Mouse (Mus musculus) neural tube, embryonic 13.5 days (tissue): ENCODE results near the gene Gm21761. TPM values are rescaled to one million over a fixed set of nuclear protein-coding genes. Genes with fewer than 3 reads are reported as not detected.
"Not testable (repeated sequence)": the region's sequence is repeated elsewhere in the genome, so short reads cannot be mapped to it uniquely, and the experiment has no call there.

Experiments
- ATAC-seq: fragments of 200-750 bp; cut with Nextera tagmentation; 2 replicates; pipeline ENCODE4 v1.8.0; 2017; ENCODE audit warnings: low read depth, mild to moderate bottlenecking, moderate TSS enrichment, moderate library complexity
- H3K27ac ChIP-seq: fragments of 300-500 bp; sonication (generic); replicated peaks from 2 replicates; pipeline ENCODE4 v1.5.1; 2015; ENCODE audit warnings: moderate library complexity, mild to moderate bottlenecking, inconsistent platforms
- H3K27me3 ChIP-seq: fragments of 300-500 bp; sonication (generic); 2 replicates; pipeline ENCODE4 v1.6.1; 2015; ENCODE audit warnings: mild to moderate bottlenecking, inconsistent platforms
- H3K36me3 ChIP-seq: fragments of 300-500 bp; sonication (generic); 2 replicates; pipeline ENCODE4 v1.6.1; 2015; ENCODE audit warnings: mild to moderate bottlenecking, inconsistent platforms
- H3K4me1 ChIP-seq: fragments of 300-500 bp; sonication (generic); replicated peaks from 2 replicates; pipeline ENCODE4 v1.6.1; 2015; ENCODE audit warnings: inconsistent platforms
- H3K4me2 ChIP-seq: fragments of 300-500 bp; sonication (generic); 2 replicates; pipeline ENCODE4 v1.6.1; 2015; ENCODE audit warnings: inconsistent platforms, mild to moderate bottlenecking, moderate library complexity
- H3K4me3 ChIP-seq: fragments of 300-500 bp; sonication (generic); 2 replicates; pipeline ENCODE4 v1.5.1; 2015; ENCODE audit warnings: mild to moderate bottlenecking, inconsistent platforms
- H3K9ac ChIP-seq: fragments of 300-500 bp; sonication (generic); 2 replicates; pipeline ENCODE4 v1.6.1; 2015; ENCODE audit warnings: moderate library complexity, mild to moderate bottlenecking, inconsistent platforms
- H3K9me3 ChIP-seq: fragments of 300-500 bp; sonication (generic); 2 replicates; pipeline ENCODE4 v1.6.1; 2016; ENCODE audit warnings: inconsistent platforms
- WGBS: fragments of 180-500 bp; shearing (Covaris S2); methylation state at CpG from one replicate; pipeline ENCODE4 v1.1.7; 2015; 5-methylcytosine and 5-hydroxymethylcytosine counted together
- polyA plus RNA-seq: library from polyadenylated mRNA; unstranded; fragments of >200 nt; fragmentation: Nextera tagmentation; extraction: Ambion mirVana; gene quantifications from 2 replicates; pipeline ENCODE4 v1.2.1, GENCODE M21; 2015

Gm21761 gene
- polyA plus RNA-seq, 1 experiment from 2014 or later: not detected

DNA sequence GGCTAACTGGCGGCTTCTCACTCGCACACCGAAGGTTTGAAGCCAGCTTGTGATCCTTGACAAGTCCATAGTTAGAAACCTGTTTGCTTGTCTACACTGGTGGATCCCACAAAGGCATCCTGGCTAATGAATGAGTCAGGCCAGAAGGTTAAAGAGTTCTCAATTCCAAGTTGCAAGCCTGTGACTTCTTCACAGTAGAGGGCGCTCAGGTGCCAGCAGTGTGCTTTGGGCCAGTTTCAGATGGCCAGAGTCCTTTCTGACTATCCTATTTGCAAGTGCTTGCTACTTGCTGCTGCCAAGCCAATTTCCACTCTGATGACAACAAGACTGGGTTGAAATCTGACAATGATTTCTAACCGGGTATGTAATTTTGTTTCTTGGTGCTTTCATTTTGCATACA, 30.5 kb downstream of the Gm21761 start:
- H3K9me3 ChIP-seq, H3K4me1 ChIP-seq, H3K4me3 ChIP-seq, H3K36me3 ChIP-seq, ATAC-seq, H3K27ac ChIP-seq, H3K4me2 ChIP-seq, H3K9ac ChIP-seq, H3K27me3 ChIP-seq: not testable (repeated sequence)
- 52% methylated on average over 5 of the region's 5 CpGs for WGBS

DNA sequence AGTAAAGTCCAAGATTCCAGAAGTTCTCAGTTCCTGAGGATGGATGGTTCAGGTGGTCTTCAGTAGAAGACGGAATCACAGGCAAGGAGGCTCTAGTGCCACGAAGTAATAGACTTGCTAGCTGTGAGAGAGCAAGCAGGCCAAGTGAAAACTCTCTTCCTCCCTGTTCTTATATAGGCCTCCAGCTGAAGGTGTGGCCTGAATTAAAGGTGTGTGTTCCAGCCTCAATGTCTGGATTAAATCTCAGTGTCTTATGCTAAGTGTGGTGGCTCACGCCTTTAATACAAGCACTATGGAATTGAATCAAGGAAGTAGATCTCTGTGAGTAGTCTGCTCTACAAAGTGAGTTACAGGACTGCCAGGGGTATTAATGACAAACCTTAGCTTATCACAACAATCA, 34.4 kb downstream of the Gm21761 start, which contains the start of gene Tcstv1:
TSS of gene Tcstv1 (minus strand) at position 101 of the 400 bp plus-strand sequence.
- 86% methylated on average over 3 of the region's 3 CpGs for WGBS
- H3K9ac ChIP-seq, ATAC-seq, H3K4me3 ChIP-seq, H3K4me2 ChIP-seq, H3K27ac ChIP-seq, H3K4me1 ChIP-seq, H3K27me3 ChIP-seq, H3K9me3 ChIP-seq, H3K36me3 ChIP-seq: not testable (repeated sequence)

DNA sequence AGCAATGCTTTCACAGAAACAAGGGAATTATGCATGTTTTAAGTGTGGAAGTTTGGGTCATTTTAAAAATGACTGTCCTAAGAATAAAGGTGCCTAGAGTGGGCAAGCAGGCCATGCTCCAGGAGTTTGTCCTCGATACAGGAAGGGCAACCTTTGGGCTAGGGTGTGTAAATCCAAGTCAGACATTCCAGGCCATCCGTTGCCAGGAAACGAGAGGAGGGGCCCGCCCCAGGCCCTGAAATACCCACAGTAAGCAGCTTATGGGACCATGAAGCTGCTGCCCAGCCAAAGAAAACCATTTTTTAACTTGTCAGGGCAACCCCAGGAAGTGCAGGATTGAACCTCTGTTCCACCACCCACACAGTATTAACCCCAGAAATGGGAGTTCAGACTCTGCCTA, 42.2 kb downstream of the Gm21761 start:
- WGBS: 29% methylated on average over 4 of the region's 4 CpGs
- ATAC-seq: not testable (repeated sequence)

GRCm38 (mm10) chr13:119864395-119864999, 64.6 kb downstream of the Gm21761 start:
- ATAC-seq, H3K9me3 ChIP-seq, H3K4me2 ChIP-seq, H3K4me3 ChIP-seq, H3K27ac ChIP-seq, H3K36me3 ChIP-seq, H3K9ac ChIP-seq, H3K4me1 ChIP-seq, H3K27me3 ChIP-seq: not testable (repeated sequence)
- 85% methylated on average over 6 of the region's 7 CpGs for WGBS

More for the DNA sequence above, 42.2 kb downstream of the Gm21761 start:
- not testable (repeated sequence) for H3K4me1 ChIP-seq, H3K36me3 ChIP-seq, H3K4me2 ChIP-seq, H3K4me3 ChIP-seq, H3K9me3 ChIP-seq, H3K9ac ChIP-seq, H3K27ac ChIP-seq, H3K27me3 ChIP-seq

DNA sequence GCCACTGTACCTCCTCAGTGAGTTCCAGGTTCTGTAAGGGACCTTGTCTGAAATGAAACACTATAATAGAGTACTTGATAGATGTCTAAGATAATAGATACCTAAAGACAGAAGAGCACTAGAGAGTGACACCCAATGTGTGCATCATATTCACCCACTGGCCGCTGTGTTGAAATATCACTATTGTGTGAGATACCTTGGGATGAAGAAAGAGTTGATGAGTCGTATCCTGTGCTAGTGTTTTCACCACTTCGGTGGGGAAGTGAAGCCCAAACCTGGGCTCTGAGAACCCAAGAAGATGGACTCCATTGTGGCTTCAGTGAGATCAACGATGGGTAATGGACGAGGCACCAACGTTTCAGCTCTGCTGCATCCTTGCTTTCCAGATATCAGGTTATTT, 66.7 kb downstream of the Gm21761 start:
- WGBS: no CpG with 5 or more reads among the region's 6 CpGs
- not testable (repeated sequence) for H3K36me3 ChIP-seq, H3K9me3 ChIP-seq, H3K27ac ChIP-seq, H3K9ac ChIP-seq, H3K4me2 ChIP-seq, H3K27me3 ChIP-seq, H3K4me1 ChIP-seq, H3K4me3 ChIP-seq, ATAC-seq

Other genes with a start within 250 kb of the Gm21761 start
- 381 and 414 TPM in 2 replicates for gene Hmgcs1, start 238.9 kb downstream of the Gm21761 start, polyA plus RNA-seq
- 3.6 and 3.8 TPM in 2 replicates for gene Nim1k, start 173.4 kb downstream of the Gm21761 start, polyA plus RNA-seq
- 36.6 and 37.2 TPM in 2 replicates for gene Zfp131, start 138.4 kb downstream of the Gm21761 start, polyA plus RNA-seq
- gene AF067063, start 99.1 kb downstream of the Gm21761 start, polyA plus RNA-seq: 0.38 TPM in 1 of 2 replicates, not detected in the other
- gene D13Ertd608e, start 93.3 kb downstream of the Gm21761 start, polyA plus RNA-seq: not detected in 2 replicates
- gene Tcstv1, start 34.5 kb downstream of the Gm21761 start, polyA plus RNA-seq: not detected in 2 replicates
- gene B020031M17Rik, start 21.5 kb upstream of the Gm21761 start, polyA plus RNA-seq: not detected in 2 replicates
- gene Gm36079, start 97.7 kb upstream of the Gm21761 start, polyA plus RNA-seq: not detected in 2 replicates
- 0.10 TPM in 1 of 2 replicates, not detected in the other for gene Gm21188, start 122.9 kb upstream of the Gm21761 start, polyA plus RNA-seq
- not detected in 2 replicates for gene Gm20767, start 211.0 kb upstream of the Gm21761 start, polyA plus RNA-seq
- gene Gm21818, start 243.2 kb upstream of the Gm21761 start, polyA plus RNA-seq: not detected in 2 replicates